Mouse (Mus musculus) stomach, embryonic 14.5 days (tissue): ENCODE measurements at regions not wholly inside any gene's neighbourhood (a gene's known extent, or its start where the extent isn't known, plus 50 kb on each side); places are given as distances from the start of the nearest gene placed in this dataset.

Experiments
- ATAC-seq: fragments of 200-750 bp; cut with Nextera tagmentation; 2 replicates; pipeline ENCODE4 v1.8.0; 2017; ENCODE audit warnings: low read depth, moderate TSS enrichment; ENCODE audit not compliant: insufficient number of reproducible peaks, insufficient read depth, low FRiP score
- H3K27ac ChIP-seq: fragments of 300-500 bp; sonication (generic); 2 replicates; pipeline ENCODE4 v1.5.1; 2014; ENCODE audit warnings: mild to moderate bottlenecking, low read length, moderate library complexity, mixed read lengths
- H3K27me3 ChIP-seq: fragments of 300-500 bp; sonication (generic); 2 replicates; pipeline ENCODE4 v1.6.1; 2014; ENCODE audit warnings: low read length, control low read depth, mixed read lengths; ENCODE audit not compliant: control insufficient read depth, insufficient read depth
- H3K36me3 ChIP-seq: fragments of 300-500 bp; sonication (generic); 2 replicates; pipeline ENCODE4 v1.6.1; 2014; ENCODE audit warnings: mild to moderate bottlenecking, control low read depth, low read length, moderate library complexity, mixed read lengths; ENCODE audit not compliant: control insufficient read depth, insufficient read depth
- H3K4me1 ChIP-seq: fragments of 300-500 bp; sonication (generic); 2 replicates; pipeline ENCODE4 v1.6.1; 2014; ENCODE audit warnings: low read length, control low read depth, mixed read lengths; ENCODE audit not compliant: control insufficient read depth, insufficient read depth
- H3K4me2 ChIP-seq: fragments of 300-500 bp; sonication (generic); replicated peaks from 2 replicates; pipeline ENCODE4 v1.6.1; 2014; ENCODE audit warnings: low read depth, low read length, control low read depth
- H3K4me3 ChIP-seq: fragments of 300-500 bp; sonication (generic); 2 replicates; pipeline ENCODE4 v1.5.1; 2014; ENCODE audit warnings: low read depth, low read length, control low read depth
- H3K9ac ChIP-seq: fragments of 300-500 bp; sonication (generic); replicated peaks from 2 replicates; pipeline ENCODE4 v1.6.1; 2014; ENCODE audit warnings: low read depth, mild to moderate bottlenecking, control low read depth, low read length, moderate library complexity, mixed read lengths
- H3K9me3 ChIP-seq: fragments of 300-500 bp; sonication (generic); 2 replicates; pipeline ENCODE4 v1.6.1; 2016; ENCODE audit warnings: low read depth, low read length, control low read depth; ENCODE audit not compliant: control insufficient read depth
- WGBS: fragments of 180-500 bp; shearing (Covaris S2); extraction: QIAGEN DNeasy Blood & Tissue Kit; methylation state at CpG from one replicate; pipeline ENCODE4 v1.1.7; 2014; 5-methylcytosine and 5-hydroxymethylcytosine counted together

DNA sequence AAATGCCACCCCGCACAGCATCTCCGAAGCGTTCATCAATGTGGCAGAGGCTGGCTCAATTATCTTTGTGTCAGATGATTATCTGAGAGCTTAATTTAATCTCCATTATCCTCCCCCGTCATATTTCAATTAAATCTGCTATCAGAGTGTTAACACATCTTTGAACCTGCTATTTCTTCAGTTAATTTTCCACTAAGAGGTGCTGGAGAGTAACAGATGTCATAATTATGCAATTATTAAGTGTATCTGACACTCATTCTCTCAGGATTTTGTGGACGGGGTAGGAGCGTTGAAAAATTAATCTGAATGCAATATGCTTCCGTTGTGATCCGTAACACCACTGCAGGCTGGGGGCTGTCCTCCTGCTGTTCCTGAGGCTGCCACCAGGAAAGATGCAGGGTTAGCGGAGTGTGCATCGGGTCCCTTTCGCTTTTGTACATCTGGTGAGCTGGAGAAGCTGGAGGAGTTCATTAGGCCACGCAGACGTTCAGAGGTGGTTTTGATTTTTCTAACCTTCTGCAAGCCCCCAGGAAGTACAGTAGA is 421.3 kb upstream of the Sall1 start:
- Histone ChIP-seq H3K4me2 (no peak overlapping the region), H3K4me1 (no peaks in the 10 kb centered on the region), H3K9me3 (no peaks in the 10 kb centered on the region), H3K27ac (no peak overlapping the region), H3K36me3 (no peaks in the 10 kb centered on the region), H3K9ac (no peak overlapping the region), H3K4me3 (no peak overlapping the region), H3K27me3 (no peaks in the 10 kb centered on the region)
- WGBS, result 85% methylated on average over 13 of the region's 13 CpGs
- ATAC-seq, result no peak

DNA sequence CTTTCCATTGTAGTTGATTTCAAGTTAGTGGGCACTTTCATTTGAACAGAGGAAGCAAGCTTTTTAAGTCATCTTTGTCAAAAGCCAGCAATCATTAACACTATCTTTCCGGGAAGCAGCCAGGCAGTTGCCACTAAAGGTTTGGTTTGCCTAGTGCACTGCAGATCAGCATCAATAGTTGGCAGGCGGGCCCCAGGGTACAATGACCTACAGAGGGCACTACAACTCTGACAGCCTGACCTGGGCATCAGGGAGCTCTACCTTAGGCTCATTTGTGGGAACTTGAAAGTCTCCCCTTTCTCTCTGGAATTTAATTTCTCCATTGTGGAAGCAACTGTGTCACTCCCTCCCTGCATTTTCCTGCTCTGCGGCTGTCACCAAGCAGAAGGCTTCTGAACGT is 412.6 kb upstream of the Sall1 start:
- no peaks in the 10 kb centered on the region for H3K27me3 ChIP-seq
- WGBS, result 40% methylated on average over 4 of the region's 4 CpGs
- H3K4me3 ChIP-seq, result no peak overlapping the region
- H3K9ac ChIP-seq, result no peak overlapping the region
- H3K4me2 ChIP-seq, result no peak overlapping the region
- no peak overlapping the region for H3K27ac ChIP-seq
- no peak for ATAC-seq
- no peaks in the 10 kb centered on the region for H3K36me3 ChIP-seq
- no peaks in the 10 kb centered on the region for H3K4me1 ChIP-seq
- H3K9me3 ChIP-seq, result no peaks in the 10 kb centered on the region

DNA sequence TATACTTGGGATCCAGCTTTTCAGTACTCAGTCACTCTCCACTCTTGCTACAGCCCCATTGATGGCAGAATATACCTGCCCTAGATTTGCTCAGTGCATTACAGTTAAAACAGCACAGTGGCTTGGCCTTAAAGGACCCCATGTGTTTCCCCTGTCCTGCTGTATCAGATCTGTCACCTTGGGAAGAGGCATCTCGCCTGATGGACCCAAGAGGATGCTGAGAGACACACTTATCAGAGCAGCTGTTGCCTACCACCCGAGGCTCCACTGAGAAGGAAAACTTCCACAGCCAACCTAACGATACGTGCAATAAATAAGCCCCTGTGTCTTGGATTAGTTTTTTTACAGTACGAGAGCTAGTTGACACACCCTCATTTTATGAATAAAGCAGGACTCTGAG is 411.8 kb upstream of the Sall1 start:
- H3K4me2 ChIP-seq, result no peak overlapping the region
- ATAC-seq, result no peak
- 74% methylated on average over 5 of the region's 5 CpGs for WGBS
- H3K27me3 ChIP-seq, result no peaks in the 10 kb centered on the region
- H3K9me3 ChIP-seq, result no peaks in the 10 kb centered on the region
- no peaks in the 10 kb centered on the region for H3K4me1 ChIP-seq
- H3K36me3 ChIP-seq, result no peaks in the 10 kb centered on the region
- H3K27ac ChIP-seq, result no peak overlapping the region
- no peak overlapping the region for H3K4me3 ChIP-seq
- no peak overlapping the region for H3K9ac ChIP-seq

DNA sequence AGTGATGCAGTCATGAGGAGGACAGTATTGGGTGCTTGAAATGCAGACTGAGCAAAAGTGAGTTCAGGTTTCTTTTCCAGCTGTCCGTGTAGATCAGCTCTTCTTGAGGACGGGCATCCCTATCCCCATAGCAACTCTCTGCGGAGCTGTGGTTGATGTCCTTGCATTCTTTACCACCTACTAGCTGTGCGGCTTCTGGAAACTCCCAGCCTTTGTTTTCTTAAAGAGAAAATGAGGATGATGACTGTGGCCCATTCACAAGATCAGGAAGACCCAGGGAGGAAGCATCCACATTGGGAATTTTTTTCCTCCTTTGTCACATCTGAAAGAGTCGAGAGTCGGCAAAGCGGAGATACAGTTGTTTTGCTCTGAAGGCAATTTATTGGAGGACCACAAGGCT is 410.2 kb upstream of the Sall1 start:
- WGBS, result 88% methylated on average over 7 of the region's 7 CpGs
- H3K4me1 ChIP-seq, result no peaks in the 10 kb centered on the region
- no peaks in the 10 kb centered on the region for H3K9me3 ChIP-seq
- ATAC-seq, result no peak
- H3K4me3 ChIP-seq, result no peak overlapping the region
- H3K36me3 ChIP-seq, result no peaks in the 10 kb centered on the region
- no peak overlapping the region for H3K9ac ChIP-seq
- H3K27me3 ChIP-seq, result no peaks in the 10 kb centered on the region
- H3K27ac ChIP-seq, result no peak overlapping the region
- no peak overlapping the region for H3K4me2 ChIP-seq

DNA sequence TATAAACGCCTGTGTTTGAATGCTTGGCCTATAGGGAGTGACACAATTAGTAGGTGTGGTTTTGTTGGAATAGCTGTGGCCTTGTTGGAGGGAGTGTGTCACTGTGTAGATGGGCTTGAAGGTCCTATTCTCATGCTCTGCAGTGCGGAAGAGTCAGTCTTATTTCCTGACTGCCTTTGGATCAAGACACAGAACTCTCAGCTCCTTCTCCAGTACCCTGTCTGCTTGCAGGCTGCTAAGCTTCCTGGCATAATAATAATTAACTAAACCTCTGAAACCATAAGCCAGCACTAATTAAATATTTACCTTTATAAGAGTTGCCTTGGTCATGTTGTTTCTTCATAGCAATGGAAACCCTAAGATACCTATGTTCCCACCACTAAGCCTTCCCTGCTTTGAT is 409.8 kb upstream of the Sall1 start:
- Histone ChIP-seq H3K36me3 (no peaks in the 10 kb centered on the region), H3K9ac (no peak overlapping the region), H3K27ac (no peak overlapping the region), H3K4me1 (no peaks in the 10 kb centered on the region), H3K4me2 (no peak overlapping the region), H3K27me3 (no peaks in the 10 kb centered on the region), H3K9me3 (no peaks in the 10 kb centered on the region), H3K4me3 (no peak overlapping the region)
- no peak for ATAC-seq
- 82% methylated on average over 2 of the region's 2 CpGs for WGBS

DNA sequence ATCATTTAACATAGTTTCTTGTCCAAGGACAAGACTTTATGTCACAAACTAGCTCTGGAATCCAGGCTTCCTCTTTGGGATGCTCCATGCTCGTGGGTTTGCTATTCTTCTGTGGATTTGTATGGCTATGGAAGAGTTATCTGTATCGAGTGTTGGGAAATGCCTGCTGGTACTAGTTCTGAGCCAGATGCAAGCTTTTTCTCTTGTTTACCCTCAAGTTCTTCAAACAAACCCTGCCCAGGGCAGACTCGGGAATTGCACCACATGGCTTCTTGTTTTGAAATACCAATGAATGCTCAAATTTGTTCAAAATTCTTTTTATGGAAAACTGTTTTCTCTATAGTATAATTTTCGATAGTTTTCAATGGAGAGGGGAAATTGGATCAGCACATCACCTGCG is 400.5 kb upstream of the Sall1 start:
- H3K4me2 ChIP-seq, result no peak overlapping the region
- no peaks in the 10 kb centered on the region for H3K9me3 ChIP-seq
- WGBS, result 65% methylated on average over 5 of the region's 5 CpGs
- no peak overlapping the region for H3K27ac ChIP-seq
- no peaks in the 10 kb centered on the region for H3K36me3 ChIP-seq
- no peaks in the 10 kb centered on the region for H3K27me3 ChIP-seq
- H3K4me1 ChIP-seq, result no peaks in the 10 kb centered on the region
- H3K4me3 ChIP-seq, result no peak overlapping the region
- no peak for ATAC-seq
- H3K9ac ChIP-seq, result no peak overlapping the region

DNA sequence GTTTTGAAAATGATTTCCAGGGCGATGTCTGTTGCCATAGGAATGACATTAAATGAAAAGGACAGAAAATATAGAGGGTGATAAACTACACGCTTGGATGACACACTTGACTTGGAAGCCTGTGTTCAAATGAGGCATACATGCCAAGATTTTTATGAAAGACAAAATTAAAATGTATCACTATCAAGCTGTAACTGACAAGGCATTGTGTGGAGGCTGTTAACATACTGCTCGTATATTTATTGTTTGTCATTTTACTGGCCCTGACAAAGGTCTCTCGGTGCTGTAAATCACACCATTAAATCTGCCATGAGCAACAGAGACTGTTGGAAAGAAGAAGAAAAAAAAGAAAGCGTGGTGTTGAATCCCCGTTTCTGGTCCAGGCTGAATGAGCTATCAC is 395.3 kb upstream of the Sall1 start:
- Histone ChIP-seq H3K9me3 (no peaks in the 10 kb centered on the region), H3K36me3 (no peaks in the 10 kb centered on the region), H3K4me2 (no peak overlapping the region), H3K27ac (no peak overlapping the region), H3K27me3 (no peaks in the 10 kb centered on the region), H3K4me1 (no peaks in the 10 kb centered on the region), H3K9ac (no peak overlapping the region), H3K4me3 (no peak overlapping the region)
- ATAC-seq, result no peak
- WGBS, result 72% methylated on average over 6 of the region's 6 CpGs

DNA sequence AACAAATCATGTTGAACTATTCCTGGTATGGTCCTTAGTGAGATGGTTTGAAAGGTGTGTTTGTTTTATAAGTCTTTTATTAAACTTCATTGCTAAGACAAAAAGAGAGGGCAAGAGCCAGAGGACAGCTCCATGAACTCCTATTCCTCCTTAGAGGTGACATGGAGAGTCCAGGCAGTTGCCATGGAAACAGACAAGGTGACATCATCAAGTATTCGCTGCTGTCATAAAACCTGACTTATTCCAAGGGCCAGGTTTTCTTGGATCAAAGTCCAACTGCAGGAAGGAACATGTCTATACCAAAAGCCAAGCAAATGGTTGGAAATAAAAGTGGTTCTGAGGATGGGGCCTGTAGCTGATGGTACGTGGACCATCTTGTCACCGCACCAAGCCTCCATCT is 383.0 kb upstream of the Sall1 start:
- Histone ChIP-seq H3K4me1 (no peaks in the 10 kb centered on the region), H3K4me2 (no peak overlapping the region), H3K36me3 (no peaks in the 10 kb centered on the region), H3K9ac (no peak overlapping the region), H3K4me3 (no peak overlapping the region), H3K27ac (no peak overlapping the region), H3K27me3 (no peaks in the 10 kb centered on the region), H3K9me3 (no peaks in the 10 kb centered on the region)
- 92% methylated on average over 3 of the region's 3 CpGs for WGBS
- no peak for ATAC-seq

DNA sequence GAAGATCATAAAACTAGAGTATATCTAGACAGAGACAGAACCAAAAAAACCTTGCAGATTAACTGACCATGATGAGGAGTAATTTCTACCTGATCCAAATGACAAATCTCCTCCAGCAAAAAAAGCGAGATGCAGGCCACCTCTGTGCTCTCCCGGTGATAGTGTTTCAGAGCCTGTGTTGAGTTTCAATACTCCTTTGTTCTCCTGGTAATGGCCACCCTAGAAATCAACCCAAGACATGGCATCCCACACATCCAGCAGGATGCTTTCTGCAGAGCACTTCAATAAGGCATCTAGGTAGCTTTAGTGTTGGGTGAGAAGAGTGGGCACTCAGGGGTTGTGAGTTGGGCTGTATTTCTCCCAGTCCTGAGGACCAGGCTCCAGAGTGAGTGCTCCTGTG is 371.3 kb upstream of the Sall1 start:
- Histone ChIP-seq H3K4me1 (no peaks in the 10 kb centered on the region), H3K9me3 (no peaks in the 10 kb centered on the region), H3K4me3 (no peak overlapping the region), H3K36me3 (no peaks in the 10 kb centered on the region), H3K4me2 (no peak overlapping the region), H3K9ac (no peak overlapping the region), H3K27ac (no peak overlapping the region), H3K27me3 (no peaks in the 10 kb centered on the region)
- 83% methylated on average over 2 of the region's 2 CpGs for WGBS
- ATAC-seq, result no peak
